Mouse (Mus musculus) megakaryocyte, embryonic 14.5 days (primary cell): ENCODE results near the gene Nsmce1.

Source experiments
- FLI1 ChIP-seq: IDR thresholded peaks from 2 replicates; pipeline ENCODE4 v1.6.1; 2012; ENCODE audit warnings: low read length, inconsistent platforms, mixed read lengths
- GATA1 ChIP-seq: IDR thresholded peaks from 3 replicates; pipeline ENCODE4 v1.6.1; 2012; ENCODE audit warnings: mixed read lengths, low read length, inconsistent platforms, borderline replicate concordance

DNA sequence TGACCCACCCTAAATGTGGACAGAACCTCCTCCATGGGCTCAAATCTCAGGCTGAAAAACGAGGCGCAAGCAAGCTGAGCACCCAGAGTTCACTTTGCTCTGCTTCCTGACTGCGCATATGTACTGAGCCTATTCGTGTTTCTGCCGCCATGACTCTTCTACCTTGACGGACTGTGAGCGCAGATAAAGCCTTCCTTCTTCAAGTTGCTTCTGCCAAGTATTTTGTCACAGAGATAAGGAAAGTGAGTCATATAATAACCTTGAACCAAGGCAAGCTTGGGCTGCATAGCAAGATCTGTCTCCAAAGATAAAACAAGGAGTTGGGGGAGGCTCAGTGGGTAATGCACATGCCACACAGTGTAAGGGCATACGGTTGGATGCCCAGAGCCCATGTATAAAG, 25.3 kb upstream of the Nsmce1 start:
- TF ChIP-seq GATA1 (no peak), FLI1 (no peak)
